Mouse (Mus musculus): Measurements from ENCODE around the gene Slc26a6. TPM values are rescaled to one million over a fixed set of nuclear protein-coding genes. Genes with fewer than 3 reads are reported as not detected.

Gene Slc26a6
- 6.3 and 6.5 TPM in 2 replicates for polyA plus RNA-seq (2015; fragmentation: Nextera tagmentation; extraction: Ambion mirVana)

DNA sequence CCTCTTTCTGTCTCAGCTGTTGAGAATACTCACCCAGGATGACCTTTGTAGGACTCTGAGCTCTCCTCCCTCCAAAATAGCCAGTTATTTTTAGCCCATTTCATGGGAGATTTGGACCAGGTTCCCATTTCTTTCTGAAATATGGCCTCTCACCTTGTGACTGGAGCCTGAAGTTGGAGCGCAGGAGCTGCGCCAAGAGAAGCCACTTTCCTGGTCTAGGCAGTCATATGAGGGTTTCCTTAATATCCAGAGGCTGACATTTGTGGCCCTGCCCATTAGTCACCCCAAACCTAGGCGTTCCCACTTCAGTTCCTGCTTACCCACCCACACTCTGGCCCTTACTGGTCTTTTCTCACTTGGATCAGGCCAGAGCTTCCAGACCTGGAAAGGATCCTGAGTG lies at the start of gene Slc26a6:
Slc26a6 (plus strand) TSS at position 308 of the 400 bp plus-strand sequence.
- Histone ChIP-seq H3K27me3 (no peaks in the 10 kb centered on the region; the same call in 1 of the 2 replicates), H3K4me1 (replicated peaks) (peaks cover 36% of the 10 kb centered on the region), H3K36me3 (replicated peaks) (no peaks in the 10 kb centered on the region), H3K9ac (peak within 1 kb of the TSS; percentile 64), H3K4me2 (peak within 1 kb of the TSS; percentile 98), H3K9me3 (replicated peaks) (no peaks in the 10 kb centered on the region), H3K4me3 (replicated peaks) (peak within 1 kb of the TSS; percentile 72), H3K27ac (replicated peaks) (peak within 1 kb of the TSS; percentile 75)
- ATAC-seq (ENCODE audit: insufficient read depth) = no peak
- WGBS (ENCODE audit: insufficient replicate concordance) = 74% methylated on average over 3 of the region's 3 CpGs

DNA sequence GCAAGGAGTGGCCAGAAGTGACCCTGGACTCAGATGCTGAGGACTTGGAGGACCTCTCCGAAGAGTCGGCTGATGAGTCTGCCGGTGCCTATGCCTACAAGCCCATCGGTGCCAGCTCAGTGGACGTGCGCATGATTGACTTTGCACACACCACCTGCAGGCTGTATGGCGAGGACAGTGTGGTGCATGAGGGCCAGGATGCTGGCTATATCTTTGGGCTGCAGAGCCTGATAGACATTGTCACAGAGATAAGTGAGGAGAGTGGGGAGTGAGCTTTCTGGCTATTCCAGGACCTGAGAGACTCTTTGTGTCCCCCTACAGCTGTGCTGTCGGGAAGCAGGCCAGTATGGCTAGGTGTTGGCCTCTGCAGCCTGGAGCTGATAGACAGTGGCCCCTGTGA lies 47.3 kb upstream of the Slc26a6 start:
- WGBS (ENCODE audit: insufficient replicate concordance) = 52% methylated on average over 8 of the region's 8 CpGs
- Histone ChIP-seq H3K9me3 (replicated peaks) (no peaks in the 10 kb centered on the region), H3K4me3 (replicated peaks) (no peak overlapping the region), H3K27me3 (no peaks in the 10 kb centered on the region; the same call in 1 of the 2 replicates), H3K4me1 (replicated peaks) (peaks cover 73% of the 10 kb centered on the region), H3K9ac (no peak overlapping the region), H3K36me3 (replicated peaks) (peaks cover 65% of the 10 kb centered on the region), H3K4me2 (peak overlapping the region; percentile 40), H3K27ac (replicated peaks) (peak overlapping the region; percentile 89)
- ATAC-seq (ENCODE audit: insufficient read depth) = peak; percentile 53

DNA sequence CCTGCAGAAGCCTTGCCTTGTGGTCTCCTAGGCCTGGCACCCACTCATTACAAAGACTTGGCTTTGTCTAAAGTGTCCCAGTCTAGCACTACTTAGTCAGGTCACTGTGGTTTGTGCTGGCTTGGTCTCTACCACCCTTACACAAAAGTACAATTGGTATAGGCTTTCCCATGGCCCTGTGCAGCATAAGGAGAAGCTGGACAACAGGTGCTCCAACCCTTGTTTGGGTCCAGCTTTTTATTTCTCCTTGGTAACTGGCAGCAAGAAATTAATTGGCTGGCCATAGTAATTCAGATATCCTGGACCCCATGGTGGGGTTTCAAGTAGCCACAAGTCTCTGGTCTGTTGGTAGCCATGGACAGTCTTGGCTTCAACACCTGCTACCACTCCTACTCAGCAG lies 46.7 kb upstream of the Slc26a6 start:
- peak overlapping the region; percentile 89 for H3K27ac ChIP-seq (replicated peaks)
- ATAC-seq (ENCODE audit: insufficient read depth) = no peak
- no peak overlapping the region for H3K9ac ChIP-seq
- no peaks in the 10 kb centered on the region for H3K9me3 ChIP-seq (replicated peaks)
- H3K27me3 ChIP-seq = no peaks in the 10 kb centered on the region; the same call in 1 of the 2 replicates
- H3K4me3 ChIP-seq (replicated peaks) = no peak overlapping the region
- peaks cover 70% of the 10 kb centered on the region for H3K4me1 ChIP-seq (replicated peaks)
- peaks cover 61% of the 10 kb centered on the region for H3K36me3 ChIP-seq (replicated peaks)
- 0 out of 2 replicates have a peak overlapping the region, but pooled peaks have one; percentile 40 for H3K4me2 ChIP-seq

DNA sequence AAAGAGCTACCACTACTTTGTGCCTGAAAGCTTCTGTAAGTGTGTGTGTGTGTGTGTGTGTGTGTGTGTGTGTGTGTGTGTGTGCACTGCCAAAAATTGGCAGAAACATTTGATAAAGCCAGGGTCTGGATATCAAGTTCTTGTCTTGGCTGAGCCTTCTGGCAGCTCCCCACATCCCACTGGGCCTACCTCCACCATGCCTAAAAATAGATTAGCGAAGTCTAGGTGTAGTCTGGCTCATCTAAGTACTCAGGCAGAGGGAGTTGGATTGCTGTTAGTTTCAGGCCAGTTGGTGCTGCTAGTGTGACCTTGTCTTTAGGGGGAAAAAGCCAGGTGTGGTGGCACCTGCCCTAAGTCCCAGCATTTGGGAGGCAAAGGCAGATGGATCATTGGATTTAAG lies 46.3 kb upstream of the Slc26a6 start:
- Histone ChIP-seq H3K4me2 (peak overlapping the region; percentile 97; the same call in 1 of the 2 replicates), H3K4me1 (replicated peaks) (peaks cover 65% of the 10 kb centered on the region), H3K27ac (replicated peaks) (peak overlapping the region; percentile 89), H3K36me3 (replicated peaks) (peaks cover 60% of the 10 kb centered on the region), H3K9me3 (replicated peaks) (no peaks in the 10 kb centered on the region), H3K27me3 (no peaks in the 10 kb centered on the region; the same call in 1 of the 2 replicates), H3K4me3 (replicated peaks) (no peak overlapping the region), H3K9ac (peak overlapping the region; percentile 13; the same call in 1 of the 2 replicates)
- WGBS (ENCODE audit: insufficient replicate concordance) = 54% methylated on average over 1 of the region's 1 CpGs
- ATAC-seq (ENCODE audit: insufficient read depth) = no peak

DNA sequence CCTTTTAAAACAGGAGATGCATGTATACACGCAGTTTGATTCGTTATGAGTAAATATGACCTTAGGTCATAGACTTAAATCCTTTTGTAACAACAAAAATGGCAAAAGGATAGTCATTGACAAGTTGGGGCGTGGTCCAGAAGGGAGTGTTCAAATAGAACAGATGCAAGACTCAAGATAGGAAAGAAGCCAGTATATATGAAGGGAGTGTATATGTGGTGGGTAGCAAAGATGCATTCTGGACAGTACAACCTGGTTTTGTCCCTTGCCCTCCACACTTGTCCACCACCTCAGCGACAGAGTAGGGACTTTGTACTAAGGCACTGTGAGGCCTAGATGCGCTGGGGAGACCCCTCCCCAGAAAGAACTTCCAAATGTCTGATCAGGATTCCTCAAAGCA lies 45.4 kb upstream of the Slc26a6 start:
- Histone ChIP-seq H3K27me3 (no peaks in the 10 kb centered on the region; the same call in 1 of the 2 replicates), H3K9me3 (replicated peaks) (no peaks in the 10 kb centered on the region), H3K27ac (replicated peaks) (peak overlapping the region; percentile 89), H3K4me1 (replicated peaks) (peaks cover 62% of the 10 kb centered on the region), H3K4me2 (peak overlapping the region; percentile 97), H3K36me3 (replicated peaks) (peaks cover 59% of the 10 kb centered on the region), H3K4me3 (replicated peaks) (peak overlapping the region; percentile 72), H3K9ac (peak overlapping the region; percentile 56)
- peak; percentile 82 for ATAC-seq (ENCODE audit: insufficient read depth)
- 39% methylated on average over 5 of the region's 5 CpGs for WGBS (ENCODE audit: insufficient replicate concordance)

DNA sequence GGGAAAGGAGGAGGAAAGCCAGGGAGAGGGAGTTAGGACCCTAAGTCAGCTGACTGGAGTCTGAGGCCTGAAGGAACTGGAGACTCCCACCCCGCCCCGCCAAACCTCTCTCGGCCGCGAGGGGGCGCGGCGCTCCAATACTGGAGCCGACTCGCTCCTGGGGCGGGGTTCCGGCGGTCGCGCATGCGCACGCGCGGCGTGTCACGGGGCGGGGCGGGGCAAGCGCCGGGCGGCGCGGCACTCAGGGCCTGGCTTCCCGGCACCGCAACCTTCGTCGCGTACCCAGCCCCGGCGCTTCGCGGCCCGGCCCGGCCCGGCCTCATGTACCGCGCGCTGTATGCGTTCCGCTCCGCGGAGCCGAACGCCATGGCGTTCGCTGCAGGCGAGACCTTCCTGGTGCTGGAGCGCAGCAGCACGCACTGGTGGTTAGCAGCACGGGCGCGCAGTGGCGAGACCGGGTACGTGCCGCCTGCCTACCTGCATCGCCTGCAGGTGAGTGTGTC lies 44.9 kb upstream of the Slc26a6 start, which contains the start of gene Nckipsd:
Nckipsd (plus strand) TSS at position 206 of the 503 bp plus-strand sequence.
- WGBS (ENCODE audit: insufficient replicate concordance) = under 1% methylated on average over 62 of the region's 62 CpGs
- Histone ChIP-seq H3K4me1 (replicated peaks) (peaks cover 62% of the 10 kb centered on the region), H3K27me3 (no peaks in the 10 kb centered on the region; the same call in 1 of the 2 replicates), H3K9ac (peak within 1 kb of the TSS; percentile 80), H3K27ac (replicated peaks) (peak within 1 kb of the TSS; percentile 89), H3K9me3 (replicated peaks) (no peaks in the 10 kb centered on the region), H3K4me3 (replicated peaks) (peak within 1 kb of the TSS; percentile 72), H3K4me2 (peak within 1 kb of the TSS; percentile 97), H3K36me3 (replicated peaks) (peaks cover 58% of the 10 kb centered on the region)
- peak; percentile 85 for ATAC-seq (ENCODE audit: insufficient read depth)

DNA sequence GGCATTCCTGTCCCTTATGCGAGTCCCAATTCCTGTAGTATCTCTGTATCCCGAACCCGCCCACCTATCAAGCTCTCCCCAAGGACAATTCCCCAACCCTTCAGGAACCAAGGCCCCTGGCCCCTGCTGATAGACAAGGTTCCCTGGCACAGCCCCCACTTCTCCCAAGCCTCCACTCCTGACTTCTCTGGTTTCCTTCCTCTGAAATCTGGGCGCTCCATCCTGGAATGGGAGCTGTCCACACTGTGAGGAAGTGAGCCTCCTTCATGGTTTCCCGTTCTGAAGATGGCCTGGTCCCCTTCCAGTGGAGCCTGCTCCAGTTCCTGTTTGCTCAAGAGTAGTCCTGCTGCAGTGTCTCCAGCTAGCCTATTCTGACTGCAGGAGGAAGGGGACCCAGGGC lies 43.9 kb upstream of the Slc26a6 start:
- H3K4me3 ChIP-seq (replicated peaks) = peak overlapping the region; percentile 72
- H3K4me1 ChIP-seq (replicated peaks) = peaks cover 59% of the 10 kb centered on the region
- H3K27me3 ChIP-seq = no peaks in the 10 kb centered on the region; the same call in 1 of the 2 replicates
- H3K27ac ChIP-seq (replicated peaks) = 0 out of 2 replicates have a peak overlapping the region, but pooled peaks have one; percentile 1
- ATAC-seq (ENCODE audit: insufficient read depth) = no peak
- H3K36me3 ChIP-seq (replicated peaks) = peaks cover 52% of the 10 kb centered on the region
- WGBS (ENCODE audit: insufficient replicate concordance) = 38% methylated on average over 5 of the region's 5 CpGs
- peak overlapping the region; percentile 80; the same call in 1 of the 2 replicates for H3K9ac ChIP-seq
- peak overlapping the region; percentile 97 for H3K4me2 ChIP-seq
- H3K9me3 ChIP-seq (replicated peaks) = no peaks in the 10 kb centered on the region

DNA sequence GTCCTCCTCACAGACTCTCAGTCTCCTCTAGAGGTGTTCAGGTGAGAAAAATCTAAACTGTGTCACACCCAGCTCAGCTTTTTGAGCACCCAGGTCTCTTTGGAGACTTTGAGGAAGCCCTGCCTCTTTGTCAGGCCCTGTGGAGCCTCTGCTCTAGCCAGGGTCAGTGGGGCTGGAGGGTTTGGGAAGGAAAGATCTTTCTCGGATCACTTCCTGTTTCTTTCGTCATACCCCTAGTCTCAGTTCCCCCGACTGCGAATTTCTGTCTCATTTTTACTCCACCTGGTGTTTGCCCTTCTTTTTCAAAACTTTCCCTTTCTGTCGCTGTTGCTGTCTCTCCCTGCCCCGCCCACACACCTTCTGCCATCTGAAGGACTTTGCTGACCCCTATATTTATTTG lies 43.4 kb upstream of the Slc26a6 start:
- no peak overlapping the region for H3K9ac ChIP-seq
- no peaks in the 10 kb centered on the region; the same call in 1 of the 2 replicates for H3K27me3 ChIP-seq
- no peak overlapping the region for H3K4me3 ChIP-seq (replicated peaks)
- H3K4me2 ChIP-seq = peak overlapping the region; percentile 97
- 40% methylated on average over 6 of the region's 6 CpGs for WGBS (ENCODE audit: insufficient replicate concordance)
- H3K27ac ChIP-seq (replicated peaks) = 0 out of 2 replicates have a peak overlapping the region, but pooled peaks have one; percentile 1
- H3K4me1 ChIP-seq (replicated peaks) = peaks cover 53% of the 10 kb centered on the region
- peaks cover 52% of the 10 kb centered on the region for H3K36me3 ChIP-seq (replicated peaks)
- no peak for ATAC-seq (ENCODE audit: insufficient read depth)
- no peaks in the 10 kb centered on the region for H3K9me3 ChIP-seq (replicated peaks)

DNA sequence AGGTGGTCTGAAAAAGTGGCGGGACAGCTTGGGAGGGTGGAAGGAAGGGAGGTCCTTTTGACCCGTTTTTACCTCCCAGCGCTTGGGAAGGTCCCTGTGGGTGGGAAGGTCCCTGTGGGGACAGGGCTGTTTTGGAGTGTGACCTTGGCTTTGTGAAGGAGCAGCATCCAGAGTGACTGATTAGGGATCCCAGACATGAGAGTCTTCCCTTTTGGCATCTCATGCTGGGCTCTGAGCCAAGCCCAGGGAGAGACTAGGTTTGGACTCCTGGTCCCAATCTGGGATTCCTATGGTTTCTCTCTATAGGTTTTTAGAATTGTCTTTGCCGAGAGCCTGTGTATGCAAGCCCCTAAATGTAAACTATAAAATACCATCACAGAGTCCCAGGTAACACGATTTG lies 42.6 kb upstream of the Slc26a6 start:
- Histone ChIP-seq H3K9ac (no peak overlapping the region), H3K27me3 (no peaks in the 10 kb centered on the region; the same call in 1 of the 2 replicates), H3K4me1 (replicated peaks) (peaks cover 46% of the 10 kb centered on the region), H3K4me3 (replicated peaks) (no peak overlapping the region), H3K27ac (replicated peaks) (no peak overlapping the region), H3K36me3 (replicated peaks) (peaks cover 50% of the 10 kb centered on the region), H3K9me3 (replicated peaks) (no peaks in the 10 kb centered on the region), H3K4me2 (no peak overlapping the region)
- 58% methylated on average over 5 of the region's 5 CpGs for WGBS (ENCODE audit: insufficient replicate concordance)
- ATAC-seq (ENCODE audit: insufficient read depth) = no peak

DNA sequence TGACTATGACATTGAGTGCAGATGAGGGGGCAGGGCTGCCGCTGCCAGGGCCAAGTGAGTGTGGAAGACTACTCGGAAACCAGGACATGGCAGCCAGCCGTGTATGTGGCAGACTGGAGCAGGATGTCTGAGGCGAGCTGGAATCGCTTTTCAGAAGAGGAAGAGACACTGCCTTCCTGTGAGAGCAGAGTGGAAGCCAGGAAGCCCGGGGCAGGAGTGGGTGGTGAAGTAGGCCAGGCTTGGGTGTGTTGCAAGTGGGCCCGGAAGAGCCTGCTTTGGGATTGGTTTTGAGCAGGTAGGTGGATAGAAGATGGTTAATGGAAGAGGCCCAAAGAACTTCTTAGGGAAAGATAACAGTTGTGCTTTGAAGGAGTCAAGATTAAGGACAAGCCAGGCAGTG lies 37.5 kb upstream of the Slc26a6 start:
- Histone ChIP-seq H3K4me1 (replicated peaks) (no peaks in the 10 kb centered on the region), H3K27me3 (peaks cover 5% of the 10 kb centered on the region; the same call in 1 of the 2 replicates), H3K4me3 (replicated peaks) (no peak overlapping the region), H3K9me3 (replicated peaks) (no peaks in the 10 kb centered on the region), H3K4me2 (no peak overlapping the region), H3K27ac (replicated peaks) (no peak overlapping the region), H3K36me3 (replicated peaks) (peaks cover 33% of the 10 kb centered on the region), H3K9ac (no peak overlapping the region)
- 70% methylated on average over 7 of the region's 7 CpGs for WGBS (ENCODE audit: insufficient replicate concordance)
- no peak for ATAC-seq (ENCODE audit: insufficient read depth)

DNA sequence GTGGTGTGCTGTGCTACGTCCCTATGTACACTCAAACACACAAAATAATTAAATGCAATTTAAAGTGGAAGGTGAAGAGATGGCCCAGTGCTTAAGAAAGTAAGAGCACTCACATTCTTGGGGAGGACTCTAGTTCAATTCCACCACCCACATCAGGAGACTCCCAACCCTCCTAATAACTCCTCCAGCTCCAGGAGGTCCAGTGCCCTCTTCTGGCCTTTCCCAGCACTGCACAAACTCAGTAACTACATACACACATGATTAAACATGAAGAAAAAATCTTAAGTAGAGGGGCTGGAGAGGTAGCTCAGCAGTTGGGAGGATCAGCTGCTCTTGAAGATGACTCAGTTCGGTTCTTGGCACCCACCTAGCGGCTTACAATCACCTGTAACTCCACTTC lies 33.6 kb upstream of the Slc26a6 start:
- Histone ChIP-seq H3K27ac (replicated peaks) (no peak overlapping the region), H3K9me3 (replicated peaks) (no peaks in the 10 kb centered on the region), H3K4me3 (replicated peaks) (no peak overlapping the region), H3K4me1 (replicated peaks) (no peaks in the 10 kb centered on the region), H3K27me3 (peaks cover 41% of the 10 kb centered on the region), H3K36me3 (replicated peaks) (peaks cover 11% of the 10 kb centered on the region), H3K4me2 (no peak overlapping the region), H3K9ac (no peak overlapping the region)
- ATAC-seq (ENCODE audit: insufficient read depth) = no peak
- WGBS (ENCODE audit: insufficient replicate concordance) = 40% methylated on average over 3 of the region's 3 CpGs

Measured in liver, embryonic 15.5 days (tissue).